Mouse (Mus musculus): ENCODE data around the gene Agk. TPM values are rescaled to one million over a fixed set of nuclear protein-coding genes. Genes with fewer than 3 reads are reported as not detected.

Gene Agk
- polyA plus RNA-seq, 1 experiment: 4.4 TPM

DNA sequence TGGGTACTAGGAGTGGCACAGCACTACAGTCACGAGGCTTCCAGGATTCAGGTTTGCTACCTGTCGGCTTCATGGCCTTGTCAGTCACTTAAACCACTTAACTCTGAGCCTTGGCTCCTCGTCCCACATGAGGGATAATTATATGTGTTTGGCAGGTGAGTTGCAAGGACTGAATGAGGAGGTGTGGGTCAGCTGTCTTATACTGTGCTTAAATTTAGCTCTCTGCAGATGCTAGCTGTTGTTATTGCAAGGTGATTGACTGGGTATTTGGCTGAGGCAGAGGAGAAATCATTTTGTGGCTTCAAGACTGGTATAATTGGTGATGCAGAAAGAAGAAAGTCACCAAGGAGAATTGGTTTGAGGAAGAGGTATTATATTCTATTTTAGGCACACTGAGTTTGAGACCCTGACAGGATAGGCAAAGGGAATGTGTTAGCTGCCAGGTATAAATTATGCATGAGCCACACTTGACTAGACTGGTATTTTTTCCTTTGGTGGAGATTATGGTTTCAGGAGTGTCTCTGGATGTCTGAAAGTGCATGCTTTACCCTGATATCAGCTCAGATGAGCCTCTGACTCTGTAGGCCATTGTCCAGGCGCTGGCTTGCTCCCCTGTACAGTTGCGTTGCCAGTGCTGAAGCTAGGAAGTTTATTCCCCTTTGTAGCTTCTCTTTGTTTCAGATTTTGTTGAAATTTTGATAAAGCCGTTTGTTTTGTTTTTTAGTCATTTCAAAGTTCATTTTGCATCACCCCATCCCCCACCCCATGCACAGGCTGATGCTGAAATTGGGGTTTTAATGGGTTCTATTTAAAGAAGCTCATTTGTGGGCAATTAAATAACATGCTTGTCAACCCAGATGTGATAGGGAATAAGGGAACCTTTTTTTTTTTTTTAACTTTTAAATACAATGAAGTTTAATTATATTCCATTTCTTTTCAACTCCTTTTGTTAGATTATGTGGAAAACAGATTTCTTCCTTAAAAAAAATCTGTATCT is 12.1 kb downstream of the Agk start:
- Histone ChIP-seq H3K4me1 (ENCODE audit: control insufficient read depth, insufficient read depth, insufficient read length, low read length) (no peaks in the 10 kb centered on the region), H3K36me3 (ENCODE audit: control insufficient read depth, insufficient read depth, low read length) (peaks cover 9% of the 10 kb centered on the region), H3K4me3 (ENCODE audit: low read depth, low read length) (no peak overlapping the region), H3K27ac (ENCODE audit: insufficient read depth, low read depth, low read length) (no peak overlapping the region), H3K27me3 (ENCODE audit: control insufficient read depth, insufficient read depth, low read length) (no peaks in the 10 kb centered on the region)
- TF ChIP-seq POLR2A (IDR thresholded peaks at IDR 0.05; ENCODE audit: low read depth, low read length) (no peak), CTCF (IDR thresholded peaks at IDR 0.05; ENCODE audit: extremely low read depth, insufficient read length, insufficient replicate concordance, low read depth, low read length) (no peak)
- WGBS: 88% methylated on average over 6 of the region's 6 CpGs

DNA sequence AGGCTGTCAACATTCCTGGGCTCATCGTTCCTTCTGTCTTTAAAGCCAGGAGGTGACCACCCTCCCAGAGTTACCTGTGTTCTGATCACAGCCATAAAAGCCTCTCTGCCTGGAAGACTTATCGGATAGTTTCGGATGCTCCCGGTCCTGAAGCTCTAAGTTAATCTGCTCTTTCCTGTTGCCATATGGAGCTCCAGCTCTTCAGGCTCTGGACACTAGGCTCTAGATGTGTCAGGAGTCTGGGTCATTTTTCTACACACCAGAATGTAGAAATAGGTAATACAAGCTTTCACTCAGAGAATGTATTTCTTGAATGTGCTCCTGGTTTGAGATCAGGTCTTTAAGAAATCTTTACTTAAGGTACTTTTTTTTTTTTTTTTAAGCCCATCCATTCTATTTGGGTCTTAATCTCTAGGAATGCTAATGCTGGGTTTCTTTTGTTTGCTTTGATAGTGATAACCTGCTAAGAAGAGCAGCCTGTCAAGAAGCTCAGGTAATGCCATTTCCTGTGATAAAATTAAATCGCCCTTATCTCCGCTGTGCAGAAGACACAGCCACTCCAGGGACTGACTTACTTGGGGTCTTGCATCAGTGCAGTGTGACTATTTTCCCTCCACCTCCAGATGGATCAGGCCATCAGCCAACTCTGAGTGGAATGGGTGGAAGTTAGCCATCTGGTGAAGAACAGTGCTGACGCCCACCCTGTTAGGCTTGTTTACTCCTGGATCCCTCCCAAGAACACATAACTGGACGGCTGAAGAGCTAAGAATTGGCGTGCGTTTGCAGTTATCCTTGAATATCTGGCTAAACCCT is 22.2 kb downstream of the Agk start:
- Histone ChIP-seq H3K4me3 (ENCODE audit: low read depth, low read length) (no peak overlapping the region), H3K36me3 (ENCODE audit: control insufficient read depth, insufficient read depth, low read length) (0 out of 2 replicates have a peak, but pooled peaks cover 2% of the 10 kb centered on the region), H3K27ac (ENCODE audit: insufficient read depth, low read depth, low read length) (no peak overlapping the region), H3K27me3 (ENCODE audit: control insufficient read depth, insufficient read depth, low read length) (no peaks in the 10 kb centered on the region), H3K4me1 (ENCODE audit: control insufficient read depth, insufficient read depth, insufficient read length, low read length) (peaks cover 6% of the 10 kb centered on the region; the same call in 1 of the 2 replicates)
- TF ChIP-seq CTCF (IDR thresholded peaks at IDR 0.05; ENCODE audit: extremely low read depth, insufficient read length, insufficient replicate concordance, low read depth, low read length) (no peak), POLR2A (IDR thresholded peaks at IDR 0.05; ENCODE audit: low read depth, low read length) (no peak)
- 52% methylated on average over 10 of the region's 10 CpGs for WGBS

DNA sequence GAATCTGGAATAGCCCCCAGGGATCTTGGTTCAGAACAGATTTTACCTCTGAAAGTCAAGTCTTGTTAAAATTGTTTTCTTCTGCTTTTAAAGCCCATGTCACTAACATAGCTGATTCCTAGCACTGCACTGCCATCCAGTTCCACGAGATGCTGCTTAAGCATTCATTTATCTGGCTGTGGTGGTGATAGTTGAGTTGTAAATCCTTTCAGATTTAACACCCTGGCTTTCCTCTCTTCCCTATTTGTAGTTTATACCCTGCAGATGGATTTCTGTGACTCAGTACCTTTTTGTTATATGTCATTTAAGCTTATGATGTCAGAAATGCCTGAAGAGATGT is 22.8 kb downstream of the Agk start:
- 59% methylated on average over 1 of the region's 1 CpGs for WGBS

DNA sequence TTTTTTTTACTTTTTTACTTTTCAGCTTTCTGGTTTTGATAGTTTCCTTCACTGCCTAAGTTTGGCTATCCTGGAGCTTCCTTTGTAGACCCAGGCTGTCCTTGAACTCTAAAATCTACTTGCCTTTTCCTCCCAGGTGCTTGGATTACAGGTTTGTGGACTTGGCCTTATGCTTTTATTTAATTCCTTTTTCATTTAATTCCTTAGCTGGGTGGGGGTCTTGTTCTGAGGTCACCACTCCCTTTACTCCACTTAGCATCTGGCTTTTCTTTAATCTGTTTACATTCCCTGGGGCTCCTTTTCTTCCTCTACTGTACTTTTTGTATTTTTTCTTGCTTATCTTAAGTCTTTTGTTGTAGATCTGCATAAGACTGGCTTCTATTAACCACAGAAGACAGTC is 25.1 kb downstream of the Agk start:
- Histone ChIP-seq H3K4me1 (ENCODE audit: control insufficient read depth, insufficient read depth, insufficient read length, low read length) (peaks cover 6% of the 10 kb centered on the region; the same call in 1 of the 2 replicates), H3K27ac (ENCODE audit: insufficient read depth, low read depth, low read length) (no peak overlapping the region), H3K27me3 (ENCODE audit: control insufficient read depth, insufficient read depth, low read length) (no peaks in the 10 kb centered on the region), H3K36me3 (ENCODE audit: control insufficient read depth, insufficient read depth, low read length) (peaks cover 5% of the 10 kb centered on the region; the same call in 1 of the 2 replicates), H3K4me3 (ENCODE audit: low read depth, low read length) (no peak overlapping the region)
- TF ChIP-seq CTCF (IDR thresholded peaks at IDR 0.05; ENCODE audit: extremely low read depth, insufficient read length, insufficient replicate concordance, low read depth, low read length) (no peak), POLR2A (IDR thresholded peaks at IDR 0.05; ENCODE audit: low read depth, low read length) (no peak)

More for the DNA sequence above, 22.8 kb downstream of the Agk start:
- Histone ChIP-seq H3K4me1 (ENCODE audit: control insufficient read depth, insufficient read depth, insufficient read length, low read length) (peaks cover 6% of the 10 kb centered on the region; the same call in 1 of the 2 replicates), H3K4me3 (ENCODE audit: low read depth, low read length) (no peak overlapping the region), H3K27ac (ENCODE audit: insufficient read depth, low read depth, low read length) (no peak overlapping the region), H3K27me3 (ENCODE audit: control insufficient read depth, insufficient read depth, low read length) (no peaks in the 10 kb centered on the region), H3K36me3 (ENCODE audit: control insufficient read depth, insufficient read depth, low read length) (peaks cover 5% of the 10 kb centered on the region; the same call in 1 of the 2 replicates)
- TF ChIP-seq POLR2A (IDR thresholded peaks at IDR 0.05; ENCODE audit: low read depth, low read length): no peak
- no peak for TF ChIP-seq CTCF (IDR thresholded peaks at IDR 0.05; ENCODE audit: extremely low read depth, insufficient read length, insufficient replicate concordance, low read depth, low read length)

DNA sequence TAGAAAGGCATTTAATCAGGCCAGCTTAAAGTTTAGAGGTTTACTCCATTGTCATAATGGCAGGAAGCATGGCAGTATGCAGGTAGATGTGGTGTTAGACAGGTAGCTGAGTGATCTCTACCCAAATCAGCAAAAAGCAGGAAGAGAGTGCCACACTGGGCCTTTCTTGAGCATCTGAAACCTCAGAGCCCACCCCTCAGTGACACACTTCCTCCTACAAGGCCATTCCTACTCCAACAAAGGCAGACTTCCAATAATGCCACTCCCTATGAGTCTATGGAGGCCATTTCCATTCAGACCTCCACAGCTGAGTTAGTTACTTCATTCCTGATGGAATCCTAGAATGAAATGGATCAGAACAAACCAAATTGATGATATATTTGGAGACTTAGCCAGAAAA is 25.9 kb downstream of the Agk start:
- Histone ChIP-seq H3K4me3 (ENCODE audit: low read depth, low read length) (no peak overlapping the region), H3K4me1 (ENCODE audit: control insufficient read depth, insufficient read depth, insufficient read length, low read length) (peaks cover 6% of the 10 kb centered on the region; the same call in 1 of the 2 replicates), H3K36me3 (ENCODE audit: control insufficient read depth, insufficient read depth, low read length) (peaks cover 5% of the 10 kb centered on the region; the same call in 1 of the 2 replicates), H3K27me3 (ENCODE audit: control insufficient read depth, insufficient read depth, low read length) (no peaks in the 10 kb centered on the region), H3K27ac (ENCODE audit: insufficient read depth, low read depth, low read length) (no peak overlapping the region)
- no peak for TF ChIP-seq POLR2A (IDR thresholded peaks at IDR 0.05; ENCODE audit: low read depth, low read length)
- no peak for TF ChIP-seq CTCF (IDR thresholded peaks at IDR 0.05; ENCODE audit: extremely low read depth, insufficient read length, insufficient replicate concordance, low read depth, low read length)

DNA sequence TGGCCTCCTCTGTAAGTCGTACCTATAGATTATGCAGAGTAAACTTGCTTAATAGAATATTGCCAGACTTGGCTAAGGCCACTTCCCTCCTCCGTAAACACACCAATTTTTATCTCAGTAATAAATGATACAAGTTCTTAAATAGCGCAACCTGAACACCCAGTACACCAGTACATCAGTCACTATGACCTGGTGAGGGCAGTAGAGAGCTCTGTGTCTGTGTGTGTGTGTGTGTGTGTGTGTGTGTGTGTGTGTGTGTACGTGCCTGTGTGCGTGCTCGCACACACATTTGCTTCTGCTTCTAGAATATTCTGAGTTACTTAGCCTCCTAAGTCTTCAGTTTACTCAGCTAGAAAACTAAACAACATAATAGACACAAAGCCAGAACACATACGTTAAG is 28.4 kb downstream of the Agk start:
- Histone ChIP-seq H3K27ac (ENCODE audit: insufficient read depth, low read depth, low read length) (no peak overlapping the region), H3K4me3 (ENCODE audit: low read depth, low read length) (no peak overlapping the region), H3K4me1 (ENCODE audit: control insufficient read depth, insufficient read depth, insufficient read length, low read length) (no peaks in the 10 kb centered on the region), H3K36me3 (ENCODE audit: control insufficient read depth, insufficient read depth, low read length) (peaks cover 5% of the 10 kb centered on the region; the same call in 1 of the 2 replicates), H3K27me3 (ENCODE audit: control insufficient read depth, insufficient read depth, low read length) (no peaks in the 10 kb centered on the region)
- TF ChIP-seq CTCF (IDR thresholded peaks at IDR 0.05; ENCODE audit: extremely low read depth, insufficient read length, insufficient replicate concordance, low read depth, low read length): no peak
- TF ChIP-seq POLR2A (IDR thresholded peaks at IDR 0.05; ENCODE audit: low read depth, low read length): no peak
- 72% methylated on average over 7 of the region's 7 CpGs for WGBS

Data from small intestine, adult 2 months (tissue).